Comparison of ENCODE assay signal across 17 mouse cellular contexts in the genomic region with DNA sequence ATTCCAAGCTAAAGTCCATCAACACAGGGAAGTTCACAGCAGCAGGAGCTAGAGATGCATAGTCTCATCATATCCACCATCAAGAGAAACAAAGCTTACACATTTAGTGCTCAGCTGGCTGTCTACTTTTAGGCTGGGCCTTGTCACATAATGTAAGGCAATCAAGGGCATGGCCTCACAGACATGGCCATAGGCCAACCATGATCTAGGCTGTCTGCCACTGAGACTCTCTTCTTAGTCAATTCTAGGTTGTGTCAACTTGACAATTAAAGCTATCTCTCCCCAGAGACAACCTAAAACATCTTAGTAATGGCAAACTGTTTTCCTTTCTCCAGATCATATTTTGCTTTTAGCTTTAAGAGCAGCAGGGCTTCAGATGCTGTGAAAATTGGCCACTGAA.
DNase-seq lines count a peak whose midpoint lies in the region; ATAC-seq lines count a peak whose summit lies in the region.
"Had no signal": no experiment of that assay in that cellular context is flagged by ENCODE, and none has a peak within 500 bp of the region (broad histone marks: within the 10 kb centered on the region; RNA-seq: fewer than 3 reads in every experiment).

No protein-coding gene starts in this region.

- no peak overlapping the region for H3K4me2 ChIP-seq in midbrain, embryonic 14.5 days (ENCODE audit: low read length)
- H3K4me2 ChIP-seq: liver, embryonic 13.5 days; neural tube, embryonic 12.5 days had no signal

- no peak overlapping the region for H3K4me3 ChIP-seq in heart, embryonic 10.5 days
- H3K4me3 ChIP-seq in midbrain, embryonic 10.5 days: no peak overlapping the region
- H3K4me3 ChIP-seq in midbrain, embryonic 14.5 days (replicated peaks; ENCODE audit: low read depth, low read length): no peak overlapping the region
- H3K4me3 ChIP-seq: liver, embryonic 13.5 days; neural tube, embryonic 12.5 days had no signal

- H3K9me3 ChIP-seq in heart, embryonic 10.5 days: no peaks in the 10 kb centered on the region
- H3K9me3 ChIP-seq in midbrain, embryonic 10.5 days (replicated peaks): no peaks in the 10 kb centered on the region
- H3K9me3 ChIP-seq in midbrain, embryonic 14.5 days (ENCODE audit: control insufficient read depth, low read length): no peaks in the 10 kb centered on the region
- H3K9me3 ChIP-seq: liver, embryonic 13.5 days; neural tube, embryonic 12.5 days had no signal

- no peak overlapping the region for H3K27ac ChIP-seq in heart, embryonic 10.5 days
- H3K27ac ChIP-seq in midbrain, embryonic 10.5 days (replicated peaks): 0 out of 2 replicates have a peak overlapping the region, but pooled peaks have one; percentile 50
- no peak overlapping the region for H3K27ac ChIP-seq in midbrain, embryonic 14.5 days (replicated peaks; ENCODE audit: low read depth, low read length)
- H3K27ac ChIP-seq: liver, embryonic 13.5 days; neural tube, embryonic 12.5 days; stomach, postnatal 0 days had no signal

- DNase-seq in heart, adult 18-20 months: peak; percentile 71
- DNase-seq in heart, embryonic 10.5 days (ENCODE audit: low spot score): no peak
- no peak for DNase-seq in midbrain, embryonic 10.5 days (ENCODE audit: low spot score)
- DNase-seq in midbrain, embryonic 14.5 days: no peak
- DNase-seq in heart, adult 8-10 months (ENCODE audit: low spot score): peak; percentile 36
- no peak for DNase-seq in right cerebral cortex, adult 2 months (ENCODE audit: low spot score in 2 of 2)
- no peak for DNase-seq in yolk sac, embryonic 10.5 days (ENCODE audit: low spot score)
- DNase-seq in spleen, postnatal 10 days (ENCODE audit: low spot score in 2 of 2): no peak
- DNase-seq: cerebellum, adult 8-10 months; liver, embryonic 13.5 days; lung, postnatal 14 days; right cerebral cortex, postnatal 25 days had no signal

- no peaks in the 10 kb centered on the region for H3K27me3 ChIP-seq in heart, embryonic 10.5 days (ENCODE audit: insufficient read depth, poor library complexity, severe bottlenecking)
- H3K27me3 ChIP-seq in midbrain, embryonic 10.5 days (ENCODE audit: low read depth, poor library complexity, severe bottlenecking): no peaks in the 10 kb centered on the region
- H3K27me3 ChIP-seq in midbrain, embryonic 14.5 days (ENCODE audit: control insufficient read depth, insufficient read depth, low read length): no peaks in the 10 kb centered on the region
- H3K27me3 ChIP-seq: liver, embryonic 13.5 days; neural tube, embryonic 12.5 days; Patski had no signal

- no peaks in the 10 kb centered on the region for H3K36me3 ChIP-seq in heart, embryonic 10.5 days
- no peaks in the 10 kb centered on the region for H3K36me3 ChIP-seq in midbrain, embryonic 10.5 days
- no peaks in the 10 kb centered on the region for H3K36me3 ChIP-seq in midbrain, embryonic 14.5 days (ENCODE audit: control insufficient read depth, insufficient read depth, low read length)
- H3K36me3 ChIP-seq: liver, embryonic 13.5 days; neural tube, embryonic 12.5 days had no signal

- peaks cover 5% of the 10 kb centered on the region; the same call in 1 of the 2 replicates for H3K4me1 ChIP-seq in heart, embryonic 10.5 days
- H3K4me1 ChIP-seq in midbrain, embryonic 10.5 days: peaks cover 10% of the 10 kb centered on the region
- peaks cover 9% of the 10 kb centered on the region for H3K4me1 ChIP-seq in midbrain, embryonic 14.5 days (ENCODE audit: control insufficient read depth, insufficient read depth, low read length)
- H3K4me1 ChIP-seq: liver, embryonic 13.5 days had no signal

- ATAC-seq in midbrain, embryonic 14.5 days (ENCODE audit: low FRiP score, low TSS enrichment): no peak
- ATAC-seq: activated CD4-positive, CD25-positive, alpha-beta regulatory T cell, adult 4 months; inflammation-experienced regulatory T-cells, adult 6 months had no signal

- no peak overlapping the region for H3K9ac ChIP-seq in midbrain, embryonic 14.5 days (replicated peaks; ENCODE audit: low read length)
- H3K9ac ChIP-seq: liver, embryonic 13.5 days; neural tube, embryonic 12.5 days had no signal

Comparison
In these comparisons a context has a peak if more than half of its experiments do, and no peak if none do; other contexts are left out.
1. DNase-seq: peak in heart, adult 18-20 months (2 of 2) and heart, adult 8-10 months (single experiment); none in heart, embryonic 10.5 days (single experiment), midbrain, embryonic 10.5 days (single experiment), midbrain, embryonic 14.5 days (single experiment), right cerebral cortex, adult 2 months (0 of 2), yolk sac, embryonic 10.5 days (single experiment) and spleen, postnatal 10 days (0 of 2).